Mouse (Mus musculus): ENCODE measurements around the gene Defb38.

GRCm38 (mm10) chr8:19045242-19045641, 18.9 kb upstream of the Defb38 start:
- no peak for TF ChIP-seq MAFK (IDR thresholded peaks at IDR 0.05; ENCODE audit: insufficient read depth, low read depth, low read length)
- TF ChIP-seq ZNF384 (IDR thresholded peaks at IDR 0.05; ENCODE audit: low read depth, low read length), result peak; percentile 61; the same call in 1 of the 2 replicates
- TF ChIP-seq CHD2 (IDR thresholded peaks at IDR 0.05; ENCODE audit: low read depth, low read length), result no peak
- no peak for TF ChIP-seq HCFC1 (IDR thresholded peaks at IDR 0.05; ENCODE audit: borderline replicate concordance, insufficient read depth, low read length)

Data from ES-E14 (cell line).